Mouse (Mus musculus): ENCODE results near the gene Mterf2. TPM values are rescaled to one million over a fixed set of nuclear protein-coding genes. Genes with fewer than 3 reads are reported as not detected.

Gene Mterf2
- total and polyA plus RNA-seq, 3 experiments = 9.7 to 32.0 (median 10.7) TPM

GRCm38 (mm10) chr10:85159989-85160619 is 32.3 kb upstream of the Mterf2 start:
- no peak for DNase-seq (ENCODE audit: extremely low read depth)
- peaks cover 0 to 7% of the 10 kb centered on the region in 2 experiments for H3K36me3 ChIP-seq (replicated peaks in 1 of 2; ENCODE audit: control insufficient read depth in 1 of 2, insufficient read depth in 1 of 2, low read length in 1 of 2)
- no peak overlapping the region for H3K9ac ChIP-seq (ENCODE audit: insufficient read depth, low read depth)
- no peak for TF ChIP-seq MAFK (IDR thresholded peaks at IDR 0.05; ENCODE audit: insufficient replicate concordance, low read length)
- TF ChIP-seq ETS1 (conservative IDR thresholded peaks at IDR 0.05; ENCODE audit: low read depth, low read length) = no peak
- TF ChIP-seq EP300 (IDR thresholded peaks at IDR 0.05; ENCODE audit: low read length) = no peak
- no peak for TF ChIP-seq USF1 (IDR thresholded peaks at IDR 0.05; ENCODE audit: low read depth, low read length)
- TF ChIP-seq ZC3H11A (IDR thresholded peaks at IDR 0.05; ENCODE audit: low read depth, low read length) = no peak
- TF ChIP-seq CTCF (conservative IDR thresholded peaks at IDR 0.05 in 1 of 2, IDR thresholded peaks at IDR 0.05 in 1 of 2; ENCODE audit: low read depth in 2 of 2, low read length in 2 of 2) = no peak
- TF ChIP-seq JUN (IDR thresholded peaks at IDR 0.05; ENCODE audit: insufficient read depth, low read depth, low read length) = no peak
- TF ChIP-seq MAZ (IDR thresholded peaks at IDR 0.05; ENCODE audit: low read depth, low read length) = no peak
- no peak for TF ChIP-seq RAD21 (IDR thresholded peaks at IDR 0.05; ENCODE audit: low read depth, low read length)
- TF ChIP-seq CHD2 (IDR thresholded peaks at IDR 0.05; ENCODE audit: low read length) = no peak
- TF ChIP-seq ZNF384 (IDR thresholded peaks at IDR 0.05; ENCODE audit: low read depth, low read length) = no peak
- TF ChIP-seq TBP (conservative IDR thresholded peaks at IDR 0.05; ENCODE audit: low read depth, low read length) = no peak
- TF ChIP-seq USF2 (conservative IDR thresholded peaks at IDR 0.05; ENCODE audit: low read depth, low read length) = no peak
- no peak for TF ChIP-seq TCF12 (IDR thresholded peaks at IDR 0.05; ENCODE audit: low read depth, low read length)
- no peaks in the 10 kb centered on the region for H3K27me3 ChIP-seq (replicated peaks)
- H3K79me2 ChIP-seq (replicated peaks; ENCODE audit: control insufficient read depth, extremely low read depth, insufficient read depth, poor library complexity, severe bottlenecking) = 0 out of 2 replicates have a peak, but pooled peaks cover 2% of the 10 kb centered on the region
- H3K4me3 ChIP-seq (replicated peaks in 1 of 3; ENCODE audit: low read depth in 2 of 3, low read length in 2 of 3, poor library complexity in 1 of 3) = no peak overlapping the region
- no peak overlapping the region for H3K27ac ChIP-seq (ENCODE audit: insufficient read depth, low read depth)
- in situ Hi-C loops (cut with MboI; ENCODE audit: low pct_ligation_motif_present, low pct_unique_long_range_greater_than_20kb, low sequenced_read_pairs) = no loop called here
- H3K4me1 ChIP-seq (ENCODE audit: control insufficient read depth in 1 of 2, insufficient read depth in 2 of 2) = no peaks in the 10 kb centered on the region
- no peaks in the 10 kb centered on the region for H3K9me3 ChIP-seq (replicated peaks; ENCODE audit: low read length)
- H3K4me2 ChIP-seq (ENCODE audit: insufficient read depth, low read depth, poor library complexity, severe bottlenecking) = no peak overlapping the region
- dilution Hi-C loops (cut with MboI; ENCODE audit: extremely low pct_ligation_motif_present, extremely low pct_unique_long_range_greater_than_20kb, low sequenced_read_pairs) = no loop called here

GRCm38 (mm10) chr10:85157451-85157850 is 29.6 kb upstream of the Mterf2 start:
- Histone ChIP-seq H3K9ac (ENCODE audit: insufficient read depth, low read depth) (no peak overlapping the region), H3K79me2 (replicated peaks; ENCODE audit: control insufficient read depth, extremely low read depth, insufficient read depth, poor library complexity, severe bottlenecking) (no peaks in the 10 kb centered on the region), H3K4me2 (ENCODE audit: insufficient read depth, low read depth, poor library complexity, severe bottlenecking) (no peak overlapping the region), H3K27ac (ENCODE audit: insufficient read depth, low read depth) (no peak overlapping the region), H3K27me3 (replicated peaks) (no peaks in the 10 kb centered on the region), H3K36me3 (replicated peaks in 1 of 2; ENCODE audit: control insufficient read depth in 1 of 2, insufficient read depth in 1 of 2, low read length in 1 of 2) (peaks cover 0 to 14% of the 10 kb centered on the region in 2 experiments), H3K4me3 (replicated peaks in 1 of 3; ENCODE audit: low read depth in 2 of 3, low read length in 2 of 3, poor library complexity in 1 of 3) (no peak overlapping the region), H3K4me1 (ENCODE audit: control insufficient read depth in 1 of 2, insufficient read depth in 2 of 2) (no peaks in the 10 kb centered on the region), H3K9me3 (replicated peaks; ENCODE audit: low read length) (no peaks in the 10 kb centered on the region)
- DNase-seq (ENCODE audit: extremely low read depth) = no peak
- in situ Hi-C loops (cut with MboI; ENCODE audit: low pct_ligation_motif_present, low pct_unique_long_range_greater_than_20kb, low sequenced_read_pairs) (no loop called here), dilution Hi-C loops (cut with MboI; ENCODE audit: extremely low pct_ligation_motif_present, extremely low pct_unique_long_range_greater_than_20kb, low sequenced_read_pairs) (no loop called here)
- no peak for TF ChIP-seq IRF4 (IDR thresholded peaks at IDR 0.05; ENCODE audit: low read depth, low read length)

Data from CH12.LX (cell line).